Mouse (Mus musculus) adrenal gland, adult 8-10 months (tissue): ENCODE results near the gene Dus2. TPM values are rescaled to one million over a fixed set of nuclear protein-coding genes. Genes with fewer than 3 reads are reported as not detected.

Source experiments
- DNase-seq: peaks from one replicate; pipeline ENCODE4 v3.0.0; 2022
- microRNA-seq, 2 experiments: library from miRNA; unstranded; fragments of <30 nt; microRNA quantifications; one replicate each; pipeline ENCODE4 v1.2.0; 2022
- total RNA-seq, 4 experiments: library from RNA; stranded (reverse); gene quantifications; 2 replicates each; pipeline ENCODE4 v1.2.4; 2022

Dus2 gene
- total RNA-seq, 4 experiments from 2014 or later, result 16.1 to 26.6 (median 22.3) TPM

DNA sequence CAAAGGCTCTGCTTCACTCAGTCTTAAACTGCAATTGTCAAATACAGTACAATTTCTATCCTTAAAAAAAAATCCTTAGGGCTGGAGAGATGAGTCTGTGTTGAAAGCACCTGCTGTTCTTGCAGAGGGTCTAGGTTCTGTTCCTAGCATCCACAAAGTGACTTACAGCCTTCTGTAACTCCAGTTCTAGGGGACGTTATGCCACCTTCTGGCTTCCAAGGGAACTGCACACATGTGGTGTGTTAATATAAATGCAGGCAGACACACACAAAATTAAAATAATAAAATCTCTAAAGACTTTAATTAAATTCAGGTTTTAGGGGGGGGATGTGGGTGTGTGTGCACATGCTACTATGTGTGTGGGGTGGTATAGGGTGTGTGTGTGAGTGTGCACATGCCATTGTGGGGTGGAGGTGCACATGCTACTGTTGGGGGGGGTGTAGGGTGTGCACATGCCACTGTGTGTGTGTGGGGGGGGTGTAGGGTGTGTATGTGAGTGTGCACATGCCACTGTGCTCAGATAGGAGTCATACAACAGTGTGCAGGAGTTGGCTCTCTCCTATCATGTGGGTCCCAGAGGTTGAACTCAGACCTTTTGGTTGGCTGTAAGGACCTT, 86.4 kb downstream of the Dus2 start:
- no peak for DNase-seq

DNA sequence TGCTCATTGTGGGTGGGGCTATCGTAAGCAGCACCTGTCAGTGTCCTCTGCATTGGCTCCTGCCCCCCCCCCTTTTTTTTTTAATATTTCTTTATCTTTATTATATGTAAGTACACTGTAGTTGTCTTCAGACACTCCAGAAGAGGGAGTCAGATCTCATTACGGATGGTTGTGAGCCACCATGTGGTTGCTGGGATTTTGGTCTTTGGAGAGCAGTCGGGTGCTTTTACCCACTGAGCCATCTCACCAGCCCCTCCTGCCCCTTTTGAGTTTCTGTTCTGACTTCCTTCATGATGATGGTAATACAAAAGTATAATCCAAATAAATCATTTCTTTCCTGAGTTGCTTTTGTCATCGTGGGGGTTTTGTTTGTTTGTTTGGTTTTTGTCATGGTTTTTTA, 111.2 kb downstream of the Dus2 start:
- no peak for DNase-seq

Small RNA genes lying within 50 kb of the gene (microRNA-seq; reads per million reads assigned to microRNA genes)
- 0 to 0.53 reads per million in 2 experiments for gene Mir7074

Other genes with a start within 250 kb of the Dus2 start
- gene Gfod2, start 232.7 kb upstream of the Dus2 start, total RNA-seq, result 10 to 100 TPM in 2 of 4 experiments, 1 to 10 TPM in 2; 8.9 to 10.9 (median 10.0) TPM
- 10 to 100 TPM; 25.7 to 30.1 (median 27.3) TPM for gene Ranbp10, start 164.0 kb upstream of the Dus2 start, total RNA-seq
- gene Tsnaxip1, start 163.6 kb upstream of the Dus2 start, total RNA-seq, result not detected
- 1 to 10 TPM; 6.2 to 9.7 (median 7.3) TPM for gene Cenpt, start 138.1 kb upstream of the Dus2 start, total RNA-seq
- 10 to 100 TPM; 38.2 to 45.1 (median 43.6) TPM for gene Thap11, start 136.2 kb upstream of the Dus2 start, total RNA-seq
- gene Nutf2, start 130.8 kb upstream of the Dus2 start, total RNA-seq, result 10 to 100 TPM; 28.5 to 37.2 (median 29.0) TPM
- 10 to 100 TPM; 34.1 to 61.1 (median 46.6) TPM for gene Edc4, start 110.5 kb upstream of the Dus2 start, total RNA-seq
- gene Nrn1l, start 97.8 kb upstream of the Dus2 start, total RNA-seq, result 1 to 10 TPM in 3 of 4 experiments, under 1 TPM in 1; 0.75 to 2.3 (median 1.7) TPM
- gene Pskh1, start 90.9 kb upstream of the Dus2 start, total RNA-seq, result 10 to 100 TPM; 34.1 to 36.1 (median 34.9) TPM
- gene Ctrl, start 57.5 kb upstream of the Dus2 start, total RNA-seq, result 1 to 10 TPM in 1 of 4 experiments, under 1 TPM in 2, not detected in 1; 0.78 to 1.8 (median 0.86) TPM
- 100 to 1,000 TPM in 1 of 4 experiments, 10 to 100 TPM in 3; 66.8 to 110 (median 68.4) TPM for gene Psmb10, start 52.9 kb upstream of the Dus2 start, total RNA-seq
- gene Lcat, start 48.0 kb upstream of the Dus2 start, total RNA-seq, result 1 to 10 TPM; 1.1 to 3.1 (median 2.2) TPM
- 10 to 100 TPM; 46.2 to 86.2 (median 68.3) TPM for gene Slc12a4, start 25.2 kb upstream of the Dus2 start, total RNA-seq
- not detected for gene Dpep3, start 11.9 kb upstream of the Dus2 start, total RNA-seq
- gene Dpep2nb, start 14.6 kb downstream of the Dus2 start, total RNA-seq, result not detected
- gene Ddx28, start 20.5 kb downstream of the Dus2 start, total RNA-seq, result 10 to 100 TPM; 17.3 to 19.0 (median 17.9) TPM
- 10 to 100 TPM; 42.3 to 54.0 (median 43.6) TPM for gene Nfatc3, start 67.5 kb downstream of the Dus2 start, total RNA-seq
- gene Esrp2, start 145.6 kb downstream of the Dus2 start, total RNA-seq, result 1 to 10 TPM; 2.7 to 5.6 (median 4.7) TPM
- gene Pla2g15, start 159.1 kb downstream of the Dus2 start, total RNA-seq, result 10 to 100 TPM; 31.7 to 39.8 (median 35.4) TPM
- gene Slc7a6, start 177.5 kb downstream of the Dus2 start, total RNA-seq, result 10 to 100 TPM; 16.9 to 22.5 (median 21.0) TPM
- 10 to 100 TPM; 21.4 to 32.1 (median 28.3) TPM for gene Slc7a6os, start 219.6 kb downstream of the Dus2 start, total RNA-seq
- gene Prmt7, start 219.6 kb downstream of the Dus2 start, total RNA-seq, result 10 to 100 TPM; 26.2 to 30.4 (median 29.1) TPM